19 mouse cellular contexts compared by ENCODE assay signal in the genomic region with DNA sequence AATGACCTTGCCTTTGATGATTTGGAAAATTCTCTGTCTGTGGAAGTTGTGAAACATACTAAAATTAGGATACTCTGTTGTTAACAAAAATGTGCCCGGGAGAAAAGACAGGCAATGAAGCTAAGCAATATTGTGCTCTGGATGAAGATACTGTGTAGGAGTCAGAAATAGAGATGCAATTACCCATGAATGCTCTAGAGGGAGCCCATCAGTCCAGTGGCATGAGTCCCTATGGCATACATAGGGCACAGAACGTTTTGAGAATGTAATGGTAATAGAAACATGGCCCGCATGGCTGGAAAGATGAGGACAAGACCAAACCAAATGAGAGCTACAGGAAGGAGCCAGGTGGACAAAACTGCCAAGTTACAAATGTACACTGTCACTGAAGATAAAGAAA.
DNase-seq lines count a peak whose midpoint lies in the region; ATAC-seq and TF ChIP-seq lines count a peak whose summit lies in the region.
"Had no signal": no experiment of that assay in that cellular context is flagged by ENCODE, and none has a peak within 500 bp of the region (broad histone marks: within the 10 kb centered on the region; RNA-seq: fewer than 3 reads in every experiment).

No protein-coding gene starts in this region.

- no peak overlapping the region for H3K27ac ChIP-seq in layer of hippocampus, adult 2 months
- H3K27ac ChIP-seq: forebrain, embryonic 12.5 days; heart, embryonic 10.5 days; limb, embryonic 15.5 days; midbrain, embryonic 10.5 days had no signal

- H3K4me3 ChIP-seq in layer of hippocampus, adult 2 months: no peak overlapping the region
- H3K4me3 ChIP-seq in E14TG2a.4 (replicated peaks; ENCODE audit: low read length): no peak overlapping the region
- H3K4me3 ChIP-seq: forebrain, embryonic 12.5 days; heart, embryonic 10.5 days; limb, embryonic 15.5 days; midbrain, embryonic 10.5 days; myocyte had no signal

- TF ChIP-seq CTCF in layer of hippocampus, adult 2 months (conservative IDR thresholded peaks at IDR 0.05): peak; percentile 77
- peak; percentile 63 for TF ChIP-seq CTCF in E14TG2a.4 (conservative IDR thresholded peaks at IDR 0.05; ENCODE audit: low read length)
- peak; percentile 36; the same call in 1 of the 2 replicates for TF ChIP-seq CTCF in brain, embryonic 14.5 days (IDR thresholded peaks at IDR 0.05; ENCODE audit: borderline replicate concordance, extremely low read depth, insufficient read depth, insufficient read length)

- no peak for DNase-seq in frontal cortex, adult 2 months (ENCODE audit: extremely low spot score in 1 of 2, low spot score in 1 of 2)
- DNase-seq in layer of hippocampus, adult 2 months (ENCODE audit: low spot score in 2 of 2): no peak
- DNase-seq in layer of hippocampus, adult 9-10 months (ENCODE audit: low spot score): no peak
- DNase-seq in brain, embryonic 14.5 days (ENCODE audit: low read depth): no peak
- DNase-seq in urinary bladder, postnatal 4 days (ENCODE audit: low spot score in 2 of 2): no peak
- DNase-seq in spleen, postnatal 36 days (ENCODE audit: low spot score in 2 of 2): no peak
- DNase-seq: cerebellum, postnatal 25 days; heart, postnatal 4 days; layer of hippocampus, adult 9-11 months; right cerebral cortex, postnatal 14 days; thymus, postnatal 4 days had no signal

- ATAC-seq in frontal cortex, adult (ENCODE audit: low TSS enrichment): peak; percentile 42; the same call in 1 of the 2 replicates
- ATAC-seq: activated CD4-positive, CD25-positive, alpha-beta regulatory T cell, adult 4 months had no signal

- H3K36me3 ChIP-seq in E14TG2a.4 (ENCODE audit: insufficient read depth, low read length): no peaks in the 10 kb centered on the region
- H3K36me3 ChIP-seq: forebrain, embryonic 12.5 days; heart, embryonic 10.5 days; limb, embryonic 15.5 days; midbrain, embryonic 10.5 days had no signal

- no peaks in the 10 kb centered on the region for H3K27me3 ChIP-seq in E14TG2a.4 (ENCODE audit: insufficient read depth, low read length)
- H3K27me3 ChIP-seq: limb, embryonic 15.5 days had no signal

- no peaks in the 10 kb centered on the region for H3K4me1 ChIP-seq in E14TG2a.4 (replicated peaks; ENCODE audit: low read depth, low read length)
- H3K4me1 ChIP-seq: heart, embryonic 10.5 days; limb, embryonic 15.5 days; midbrain, embryonic 10.5 days had no signal

- TF ChIP-seq POLR2A in brain, embryonic 14.5 days (IDR thresholded peaks at IDR 0.05; ENCODE audit: borderline replicate concordance, extremely low read depth, insufficient read depth, insufficient read length, poor library complexity, severe bottlenecking): no peak

- no peaks in the 10 kb centered on the region for H3K9me3 ChIP-seq in E14TG2a.4 (ENCODE audit: low read length)
- H3K9me3 ChIP-seq: forebrain, embryonic 12.5 days; heart, embryonic 10.5 days; limb, embryonic 15.5 days; midbrain, embryonic 10.5 days had no signal
